Mouse (Mus musculus) erythroid progenitor cell, adult 5-6 weeks (primary cell): Measurements from ENCODE around the gene Cadm4. TPM values are rescaled to one million over a fixed set of nuclear protein-coding genes. Genes with fewer than 3 reads are reported as not detected.

ENCODE experiments used
- ATAC-seq: replicated peaks from 2 replicates; pipeline ENCODE4 v1.8.0; 2016; ENCODE audit warnings: moderate number of reproducible peaks, mild to moderate bottlenecking, moderate TSS enrichment, inconsistent platforms; ENCODE audit not compliant: poor library complexity, low FRiP score, severe bottlenecking
- total RNA-seq, 2 experiments: library from RNA; stranded (forward) in 1 of 2; stranded (reverse) in 1 of 2; fragments of 150-400 nt in 1 of 2; fragments of 186-747, 209-891 nt in 1 of 2; gene quantifications; 2 replicates each; pipeline versions ENCODE4 v1.2.3 to v1.2.4; 2015 to 2017; ENCODE audit warnings: low replicate concordance in 2 of 2

Cadm4 gene
- total RNA-seq, 2 experiments from 2014 or later = not detected

- ATAC-seq = no peak
Observed at GRCm38 (mm10) chr7:24525686-24526420, 44.0 kb downstream of the Cadm4 start.

GRCm38 (mm10) chr7:24528861-24529260, 47.0 kb downstream of the Cadm4 start:
- ATAC-seq = no peak

- ATAC-seq = no peak
Observed at GRCm38 (mm10) chr7:24529580-24529979, 47.8 kb downstream of the Cadm4 start.

- peak; percentile 88 for ATAC-seq
Observed at GRCm38 (mm10) chr7:24530062-24530931, 48.5 kb downstream of the Cadm4 start, which contains the start of gene Irgq. Irgq (plus strand) TSS chr7:24530689.

- ATAC-seq = peak; percentile 56
Observed at GRCm38 (mm10) chr7:24531211-24531971, 49.6 kb downstream of the Cadm4 start.

GRCm38 (mm10) chr7:24533031-24533571, 51.3 kb downstream of the Cadm4 start:
- no peak for ATAC-seq

GRCm38 (mm10) chr7:24533806-24534205, 52.0 kb downstream of the Cadm4 start:
- no peak for ATAC-seq

GRCm38 (mm10) chr7:24534301-24534700, 52.5 kb downstream of the Cadm4 start:
- ATAC-seq = no peak

GRCm38 (mm10) chr7:24537081-24537480, 55.3 kb downstream of the Cadm4 start:
- no peak for ATAC-seq

- no peak for ATAC-seq
Observed at GRCm38 (mm10) chr7:24537591-24537990, 55.8 kb downstream of the Cadm4 start.

GRCm38 (mm10) chr7:24538154-24538553, 56.3 kb downstream of the Cadm4 start:
- no peak for ATAC-seq

- no peak for ATAC-seq
Observed at GRCm38 (mm10) chr7:24538701-24539100, 56.9 kb downstream of the Cadm4 start.

- ATAC-seq = no peak
Observed at GRCm38 (mm10) chr7:24539686-24540085, 57.9 kb downstream of the Cadm4 start.

GRCm38 (mm10) chr7:24544506-24544905, 62.7 kb downstream of the Cadm4 start:
- ATAC-seq = no peak

GRCm38 (mm10) chr7:24546068-24546614, 64.3 kb downstream of the Cadm4 start, which contains the start of the genes Pinlyp and Xrcc1:
Pinlyp (minus strand) TSS chr7:24546118.
Xrcc1 (plus strand) TSS chr7:24546289.
- ATAC-seq = no peak

- peak; percentile 99 for ATAC-seq
Observed at GRCm38 (mm10) chr7:24546634-24547389, 65.0 kb downstream of the Cadm4 start.

GRCm38 (mm10) chr7:24547534-24548036, 65.8 kb downstream of the Cadm4 start:
- ATAC-seq = no peak

GRCm38 (mm10) chr7:24551985-24552759, 70.3 kb downstream of the Cadm4 start:
- ATAC-seq = no peak
